10 mouse cellular contexts compared by ENCODE assay signal in the genomic region with DNA sequence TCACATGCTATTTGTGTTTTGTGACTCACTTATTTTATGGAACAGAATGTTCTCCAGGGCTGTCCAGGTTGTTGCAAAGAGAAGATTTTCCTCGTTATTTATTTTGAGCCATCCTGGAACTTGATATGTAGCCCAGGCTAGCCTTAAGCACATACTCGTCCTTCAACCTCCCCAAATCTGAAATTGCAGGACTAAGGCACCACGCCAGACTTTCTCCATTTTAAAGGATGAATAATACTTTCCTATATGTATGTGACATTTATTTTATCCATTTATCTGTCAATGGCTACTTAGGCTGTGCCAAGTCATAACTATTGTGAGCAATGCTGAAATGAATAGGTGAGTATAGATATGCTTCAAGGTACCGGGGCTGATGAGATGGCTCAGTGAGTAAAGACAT.
"Had no signal": no experiment of that assay in that cellular context is flagged by ENCODE, and none has a peak within 500 bp of the region (broad histone marks: within the 10 kb centered on the region; RNA-seq: fewer than 3 reads in every experiment).

No protein-coding gene starts in this region.

- ATAC-seq: lung, postnatal 0 days; midbrain, embryonic 13.5 days; midbrain, embryonic 15.5 days had no signal

- DNase-seq: lung, adult 2 months; lung, postnatal 14 days; lung, postnatal 36 days; right cerebral cortex, postnatal 14 days; thymus, adult 18-20 months; thymus, postnatal 14 days; thymus, postnatal 36 days had no signal
